ENCODE assay signal across 11 mouse cellular contexts in genomic region chr2:158628858-158629257, GRCm38 (mm10). TPM values are rescaled to one million over a fixed set of nuclear protein-coding genes. Genes with fewer than 3 reads are reported as not detected.
A peak's percentile ranks its signal among the peaks of the same experiment; 100 is the strongest.
DNase-seq lines count a peak whose midpoint lies in the region; ATAC-seq and TF ChIP-seq lines count a peak whose summit lies in the region.
"Had no signal": no experiment of that assay in that cellular context is flagged by ENCODE, and none has a peak within 500 bp of the region (broad histone marks: within the 10 kb centered on the region; RNA-seq: fewer than 3 reads in every experiment).

No protein-coding gene starts in this region.

- H3K4me3 ChIP-seq in intestine, postnatal 0 days (ENCODE audit: low read depth, low read length) = no peak overlapping the region
- no peak overlapping the region for H3K4me3 ChIP-seq in intestine, embryonic 16.5 days (ENCODE audit: low read length)
- H3K4me3 ChIP-seq: erythroblast, embryonic 14.5 days; limb, embryonic 10.5 days; lung, embryonic 15.5 days had no signal

- no peak overlapping the region for H3K9ac ChIP-seq in intestine, postnatal 0 days (ENCODE audit: low read depth, low read length)
- no peak overlapping the region for H3K9ac ChIP-seq in intestine, embryonic 16.5 days (ENCODE audit: low read depth, low read length)
- H3K9ac ChIP-seq: lung, embryonic 15.5 days had no signal

- peaks cover 48% of the 10 kb centered on the region for H3K36me3 ChIP-seq in intestine, postnatal 0 days (ENCODE audit: control insufficient read depth, insufficient read depth)
- peaks cover 20% of the 10 kb centered on the region for H3K36me3 ChIP-seq in intestine, embryonic 16.5 days (ENCODE audit: control insufficient read depth, insufficient read depth, low read length)

- no peaks in the 10 kb centered on the region for H3K9me3 ChIP-seq in intestine, postnatal 0 days (ENCODE audit: control insufficient read depth)
- H3K9me3 ChIP-seq in intestine, embryonic 16.5 days (ENCODE audit: control insufficient read depth, low read length) = no peaks in the 10 kb centered on the region
- H3K9me3 ChIP-seq: limb, embryonic 10.5 days; lung, embryonic 15.5 days had no signal

- WGBS in intestine, postnatal 0 days = 74% methylated on average over 3 of the region's 3 CpGs
- WGBS in intestine, embryonic 16.5 days = 66% methylated on average over 3 of the region's 3 CpGs

- no peaks in the 10 kb centered on the region for H3K27me3 ChIP-seq in intestine, postnatal 0 days (replicated peaks; ENCODE audit: control insufficient read depth, insufficient read depth, low read length)
- H3K27me3 ChIP-seq in intestine, embryonic 16.5 days (replicated peaks; ENCODE audit: control insufficient read depth, insufficient read depth, low read length) = no peaks in the 10 kb centered on the region
- H3K27me3 ChIP-seq: lung, embryonic 15.5 days had no signal

- H3K4me1 ChIP-seq in intestine, postnatal 0 days (replicated peaks; ENCODE audit: control insufficient read depth, insufficient read depth, low read length) = no peaks in the 10 kb centered on the region
- H3K4me1 ChIP-seq in intestine, embryonic 16.5 days (ENCODE audit: control insufficient read depth, insufficient read depth, low read length) = peaks cover 9% of the 10 kb centered on the region

- no peak for ATAC-seq in intestine, postnatal 0 days
- ATAC-seq in intestine, embryonic 16.5 days = no peak

- H3K4me2 ChIP-seq in intestine, postnatal 0 days (replicated peaks; ENCODE audit: low read depth) = no peak overlapping the region
- H3K4me2 ChIP-seq in intestine, embryonic 16.5 days (ENCODE audit: low read depth, low read length) = no peak overlapping the region
- H3K4me2 ChIP-seq: lung, embryonic 15.5 days had no signal

- TF ChIP-seq CTCF in intestine, postnatal 0 days (IDR thresholded peaks at IDR 0.05; ENCODE audit: low read depth) = peak; percentile 63

- DNase-seq in 3T3-L1 (ENCODE audit: low read depth, low spot score) (peak; percentile 56), 416B (ENCODE audit: low read depth) (peak; percentile 45), adipocyte (ENCODE audit: low spot score) (peak; percentile 32)
- no peak for DNase-seq in urinary bladder, adult 18-20 months (ENCODE audit: low spot score in 2 of 2)
- no peak for DNase-seq in testis, postnatal 10 days (ENCODE audit: low spot score)
- DNase-seq: adrenal gland, adult 2 months had no signal

- no peak overlapping the region for H3K27ac ChIP-seq in intestine, postnatal 0 days (ENCODE audit: low read depth, low read length)
- no peak overlapping the region for H3K27ac ChIP-seq in intestine, embryonic 16.5 days (ENCODE audit: low read length)
- H3K27ac ChIP-seq: limb, embryonic 10.5 days; lung, embryonic 15.5 days had no signal

RNA-seq across cellular contexts. Expression of gene Actr5, which starts 4.2 kb away (rescaled TPM):
- 3.7 and 5.3 TPM in 2 replicates for polyA plus RNA-seq in intestine, postnatal 0 days (2015; fragmentation: Nextera tagmentation; extraction: Ambion mirVana)
- 1.0 and 3.8 TPM in 2 replicates for polyA plus RNA-seq in intestine, embryonic 16.5 days (2015; fragmentation: Nextera tagmentation; extraction: Ambion mirVana)

RNA-seq across cellular contexts. Expression of gene Slc32a1, which starts 18.3 kb away (rescaled TPM):
- not detected in 2 replicates for polyA plus RNA-seq in intestine, postnatal 0 days (2015; fragmentation: Nextera tagmentation; extraction: Ambion mirVana)
- polyA plus RNA-seq in intestine, embryonic 16.5 days (2015; fragmentation: Nextera tagmentation; extraction: Ambion mirVana) = not detected in 2 replicates
- polyA plus RNA-seq: adrenal gland, adult 2 months; erythroblast, embryonic 14.5 days; limb, embryonic 10.5 days; lung, embryonic 15.5 days had no signal

RNA-seq across cellular contexts. Expression of gene Ppp1r16b, which starts 36.3 kb away (rescaled TPM):
- polyA plus RNA-seq in intestine, postnatal 0 days (2015; fragmentation: Nextera tagmentation; extraction: Ambion mirVana) = 3.3 and 3.4 TPM in 2 replicates
- polyA plus RNA-seq in intestine, embryonic 16.5 days (2015; fragmentation: Nextera tagmentation; extraction: Ambion mirVana) = 3.5 and 4.0 TPM in 2 replicates

Comparison
In these comparisons a context has a peak if more than half of its experiments do, and no peak if none do; other contexts are left out.
1. DNase-seq: peak in 3T3-L1 (single experiment), 416B (single experiment) and adipocyte (single experiment); none in urinary bladder, adult 18-20 months (0 of 2) and testis, postnatal 10 days (single experiment).